Mouse (Mus musculus): ENCODE data around the gene Gm5483. TPM values are rescaled to one million over a fixed set of nuclear protein-coding genes. Genes with fewer than 3 reads are reported as not detected.
"Not testable (repeated sequence)": the region's sequence is repeated elsewhere in the genome, so short reads cannot be mapped to it uniquely, and the experiment has no call there.

Gene Gm5483
- 0.81 TPM in 1 of 2 replicates, not detected in the other for polyA plus RNA-seq (2015; fragmentation: Nextera tagmentation; extraction: Ambion mirVana)

DNA sequence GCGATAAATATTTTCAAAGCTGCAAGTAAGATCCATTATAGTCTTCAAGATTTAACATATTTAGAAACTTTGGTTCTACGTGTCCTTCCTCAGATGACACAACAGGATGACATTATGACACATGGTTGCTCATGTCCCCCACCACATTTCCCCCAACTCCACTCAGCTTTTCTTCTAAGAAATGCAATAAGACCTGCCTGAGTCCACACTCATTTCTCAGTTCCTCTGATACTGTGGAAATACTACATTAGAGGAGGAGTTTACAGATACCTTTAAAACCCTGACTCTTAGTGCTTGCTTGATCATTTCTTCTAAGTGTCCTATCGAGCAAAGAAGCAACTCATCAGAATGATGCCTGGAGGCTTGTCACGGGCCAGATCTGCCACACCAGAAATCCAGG is at the start of gene Gm5483:
TSS of gene Gm5483 (plus strand) at position 301 of the 400 bp plus-strand sequence.
- H3K4me3 ChIP-seq; H3K9ac ChIP-seq; H3K9me3 ChIP-seq; H3K4me1 ChIP-seq; ATAC-seq (ENCODE audit: low FRiP score, low read depth); H3K4me2 ChIP-seq (replicated peaks); H3K27ac ChIP-seq; H3K36me3 ChIP-seq; H3K27me3 ChIP-seq: not testable (repeated sequence)
- WGBS, result 77% methylated on average over 4 of the region's 4 CpGs

DNA sequence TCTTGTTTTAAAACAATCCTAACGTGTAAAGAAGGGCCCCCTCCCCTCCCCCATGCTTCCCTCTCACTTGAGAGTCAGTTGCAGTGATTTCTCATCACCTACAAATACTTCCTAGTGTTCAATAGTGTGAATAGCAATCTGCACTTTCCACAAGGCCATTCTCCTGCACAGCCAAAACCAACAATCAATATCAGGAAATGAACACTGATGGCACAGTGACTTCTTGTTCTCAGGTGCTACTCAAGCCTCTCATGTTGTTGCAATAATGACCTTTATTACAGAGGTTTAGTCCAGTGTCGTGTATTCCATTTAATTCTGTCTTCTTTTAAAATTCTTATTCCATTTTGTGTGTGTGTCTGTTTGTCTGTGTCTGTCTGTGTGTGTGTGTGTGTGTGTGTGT is 45.8 kb upstream of the Gm5483 start:
- H3K4me3 ChIP-seq, result no peak overlapping the region
- H3K27me3 ChIP-seq, result no peaks in the 10 kb centered on the region
- H3K36me3 ChIP-seq, result no peaks in the 10 kb centered on the region
- H3K27ac ChIP-seq, result no peak overlapping the region
- ATAC-seq (ENCODE audit: low FRiP score, low read depth), result no peak
- WGBS, result 75% methylated on average over 2 of the region's 2 CpGs
- H3K4me1 ChIP-seq, result 0 out of 2 replicates have a peak, but pooled peaks cover 2% of the 10 kb centered on the region
- no peak overlapping the region for H3K9ac ChIP-seq
- no peak overlapping the region for H3K4me2 ChIP-seq (replicated peaks)
- H3K9me3 ChIP-seq, result no peaks in the 10 kb centered on the region

DNA sequence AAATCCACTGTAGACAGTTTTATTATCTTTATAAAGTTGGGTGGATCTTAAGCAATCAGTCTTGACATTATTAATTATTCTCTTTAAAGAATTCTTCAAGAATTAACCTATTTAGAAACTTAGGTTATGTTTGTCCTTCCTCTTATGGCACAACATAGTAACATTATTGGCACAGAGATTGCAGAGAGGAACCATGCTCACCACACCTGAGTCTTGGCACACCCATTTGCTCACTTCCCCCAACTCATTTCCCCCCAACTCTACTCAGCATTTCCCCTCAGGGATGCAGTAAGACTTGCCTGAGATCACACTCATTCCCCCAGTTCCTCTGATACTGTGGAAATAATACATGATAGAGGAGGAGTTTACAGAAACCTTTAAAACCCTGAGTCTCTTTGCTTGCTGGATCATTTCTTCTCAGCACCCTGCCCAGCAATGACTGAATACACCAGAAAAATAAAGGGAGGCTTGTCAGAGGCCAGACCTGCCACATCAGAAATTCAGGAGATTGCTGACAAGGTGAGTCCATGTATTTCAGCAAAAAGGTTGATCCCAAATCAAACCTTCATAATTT is 27.5 kb upstream of the Gm5483 start, which contains the start of gene Stfa2l1:
TSS of gene Stfa2l1 (plus strand) at position 410 of the 574 bp plus-strand sequence.
- H3K9ac ChIP-seq, result no peak within 1 kb of the TSS
- no peak within 1 kb of the TSS for H3K4me3 ChIP-seq
- H3K4me1 ChIP-seq, result no peaks in the 10 kb centered on the region
- no peaks in the 10 kb centered on the region for H3K27me3 ChIP-seq
- no peaks in the 10 kb centered on the region for H3K9me3 ChIP-seq
- H3K36me3 ChIP-seq, result no peaks in the 10 kb centered on the region
- no peak within 1 kb of the TSS for H3K4me2 ChIP-seq (replicated peaks)
- ATAC-seq (ENCODE audit: low FRiP score, low read depth), result no peak
- H3K27ac ChIP-seq, result no peak within 1 kb of the TSS

DNA sequence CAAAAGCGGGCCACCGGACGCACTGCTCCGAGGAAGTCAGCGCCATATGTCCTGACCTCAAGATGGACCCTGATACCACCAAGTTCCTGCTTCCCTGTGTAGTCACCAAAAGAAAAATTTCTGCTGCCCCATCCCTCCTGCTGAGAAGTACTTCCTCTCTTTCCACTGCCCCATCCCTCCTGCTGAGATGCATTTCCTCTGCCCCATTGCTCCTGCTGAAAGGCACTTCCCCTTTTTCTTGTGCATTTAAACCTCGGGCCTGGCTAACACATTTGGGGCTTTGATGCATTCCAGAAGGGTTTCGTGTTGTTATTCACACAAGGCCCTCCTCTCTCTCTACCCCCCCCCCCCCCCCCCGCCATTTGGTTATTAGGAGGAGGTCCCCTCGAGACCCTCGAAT is 16.2 kb upstream of the Gm5483 start:
- not testable (repeated sequence) for H3K36me3 ChIP-seq; H3K27ac ChIP-seq; H3K9ac ChIP-seq; H3K4me2 ChIP-seq (replicated peaks); H3K27me3 ChIP-seq; H3K9me3 ChIP-seq; H3K4me3 ChIP-seq; H3K4me1 ChIP-seq; ATAC-seq (ENCODE audit: low FRiP score, low read depth)
- 85% methylated on average over 9 of the region's 10 CpGs for WGBS

DNA sequence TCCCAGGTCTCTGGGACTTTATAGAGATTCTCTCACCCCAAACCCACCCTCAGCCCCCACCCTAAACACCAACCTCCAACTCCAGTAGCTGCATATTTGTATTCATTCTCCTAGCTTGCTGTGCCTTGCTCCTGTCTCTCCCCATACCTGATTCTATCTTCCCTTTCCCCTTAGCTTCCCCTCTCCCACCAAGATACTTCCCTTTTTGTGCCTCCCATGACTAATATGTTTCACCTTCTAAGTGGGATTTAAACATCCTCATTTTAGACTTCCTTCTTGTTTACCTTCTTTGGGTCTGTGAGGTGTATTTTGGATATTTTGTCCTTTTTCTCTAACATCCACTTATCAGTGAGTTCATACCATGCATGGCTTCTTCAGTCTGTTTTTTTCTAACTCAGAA is 7.9 kb upstream of the Gm5483 start:
- no peaks in the 10 kb centered on the region for H3K4me1 ChIP-seq
- ATAC-seq (ENCODE audit: low FRiP score, low read depth), result no peak
- H3K4me3 ChIP-seq, result no peak overlapping the region
- H3K27ac ChIP-seq, result no peak overlapping the region
- H3K27me3 ChIP-seq, result no peaks in the 10 kb centered on the region
- no peaks in the 10 kb centered on the region for H3K36me3 ChIP-seq
- H3K4me2 ChIP-seq (replicated peaks), result no peak overlapping the region
- H3K9ac ChIP-seq, result no peak overlapping the region
- H3K9me3 ChIP-seq, result peaks cover 4% of the 10 kb centered on the region; the same call in 1 of the 2 replicates

DNA sequence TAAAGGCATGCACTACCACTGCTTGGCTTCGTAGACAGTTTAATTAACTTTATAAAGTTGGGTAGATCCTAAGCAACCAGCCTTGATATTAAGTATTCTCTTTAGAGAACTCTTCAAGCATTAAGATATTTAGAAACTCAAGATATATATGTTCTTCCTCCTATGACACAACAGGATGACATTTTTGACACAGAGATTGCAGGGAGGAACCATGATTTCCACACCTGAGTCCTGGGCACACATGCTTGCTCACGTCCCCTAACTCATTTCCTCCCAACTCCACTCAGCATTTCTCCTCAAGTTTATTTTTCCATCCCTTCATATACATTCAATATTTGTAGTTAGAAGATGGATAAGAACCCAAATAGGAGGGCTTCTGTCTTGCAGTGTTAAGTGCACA is 4.1 kb upstream of the Gm5483 start:
- H3K4me1 ChIP-seq, result no peaks in the 10 kb centered on the region
- peaks cover 1% of the 10 kb centered on the region; the same call in 1 of the 2 replicates for H3K9me3 ChIP-seq
- no peak overlapping the region for H3K9ac ChIP-seq
- no peak for ATAC-seq (ENCODE audit: low FRiP score, low read depth)
- no peak overlapping the region for H3K4me2 ChIP-seq (replicated peaks)
- H3K4me3 ChIP-seq, result no peak overlapping the region
- no peak overlapping the region for H3K27ac ChIP-seq
- H3K36me3 ChIP-seq, result no peaks in the 10 kb centered on the region
- WGBS, result 76% methylated on average over 2 of the region's 2 CpGs
- H3K27me3 ChIP-seq, result no peaks in the 10 kb centered on the region

DNA sequence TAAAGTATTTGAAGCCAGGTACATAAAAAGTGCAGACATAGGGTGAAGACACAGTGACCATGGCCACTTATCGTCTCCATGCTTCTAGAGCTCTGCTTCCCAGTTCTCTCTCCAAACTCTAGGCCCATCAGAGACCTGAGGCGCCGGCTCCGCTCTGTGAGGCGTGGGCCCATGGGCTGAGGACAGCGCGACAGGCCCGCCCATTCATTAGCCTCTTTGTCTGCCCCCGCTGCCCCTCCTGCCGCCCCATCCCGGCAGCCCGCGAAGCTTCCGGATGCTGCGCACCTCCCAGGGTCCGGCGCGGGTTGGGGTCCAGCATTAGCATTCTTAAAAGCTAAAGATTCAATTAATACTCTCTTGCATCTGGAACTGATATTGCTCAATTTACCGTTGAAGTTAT is 15.2 kb downstream of the Gm5483 start:
- Histone ChIP-seq H3K9ac (no peak overlapping the region), H3K4me1 (no peaks in the 10 kb centered on the region), H3K27ac (no peak overlapping the region), H3K4me3 (no peak overlapping the region), H3K9me3 (no peaks in the 10 kb centered on the region), H3K27me3 (no peaks in the 10 kb centered on the region), H3K4me2 (replicated peaks) (no peak overlapping the region), H3K36me3 (no peaks in the 10 kb centered on the region)
- 55% methylated on average over 19 of the region's 19 CpGs for whole genome bisulfite sequencing
- no peak for ATAC-seq (ENCODE audit: low FRiP score, low read depth)

DNA sequence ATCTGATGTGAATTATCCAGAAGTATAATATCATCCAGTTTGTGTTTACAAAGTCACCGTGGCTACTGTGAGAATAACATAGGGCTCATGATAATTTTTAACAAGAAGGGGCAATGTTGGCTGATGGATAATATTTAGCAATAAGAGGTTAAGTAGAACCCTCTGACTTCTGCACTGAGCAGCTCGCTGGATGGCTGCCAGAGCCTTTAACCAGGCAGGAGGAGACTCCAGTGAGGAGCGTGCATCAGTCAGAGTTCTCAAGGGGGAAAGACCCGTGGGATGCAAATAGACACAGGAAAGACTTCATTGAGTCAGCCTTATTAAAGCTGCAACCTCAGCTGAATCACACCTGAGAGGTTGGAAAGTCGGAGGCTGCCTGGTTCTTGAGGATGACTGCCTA is 19.8 kb downstream of the Gm5483 start:
- Histone ChIP-seq H3K27me3 (no peaks in the 10 kb centered on the region), H3K4me3 (no peak overlapping the region), H3K27ac (no peak overlapping the region), H3K36me3 (no peaks in the 10 kb centered on the region), H3K9ac (no peak overlapping the region), H3K4me1 (no peaks in the 10 kb centered on the region), H3K9me3 (no peaks in the 10 kb centered on the region), H3K4me2 (replicated peaks) (no peak overlapping the region)
- WGBS, result 79% methylated on average over 5 of the region's 5 CpGs
- ATAC-seq (ENCODE audit: low FRiP score, low read depth), result no peak

DNA sequence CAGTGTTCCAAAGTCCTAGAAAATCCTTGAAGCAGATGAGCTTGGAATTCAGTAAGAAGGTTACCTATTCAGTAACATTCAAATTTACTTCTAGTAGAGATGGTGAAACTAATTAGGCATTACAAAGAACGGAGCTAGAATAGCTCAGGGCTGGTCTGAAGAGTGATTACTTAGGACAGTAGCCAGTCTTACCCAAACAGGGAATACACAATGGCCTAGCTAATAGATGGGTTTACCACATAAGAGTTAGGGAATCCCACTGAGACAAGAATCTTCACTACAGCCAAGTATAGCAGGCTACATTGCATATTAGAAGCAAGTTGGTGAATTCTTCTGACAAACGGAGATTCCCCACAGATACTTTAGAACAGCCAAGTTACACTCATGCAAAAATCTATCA is 21.7 kb downstream of the Gm5483 start:
- ATAC-seq (ENCODE audit: low FRiP score, low read depth); H3K9me3 ChIP-seq; H3K4me1 ChIP-seq; H3K36me3 ChIP-seq; H3K9ac ChIP-seq; H3K4me2 ChIP-seq (replicated peaks); H3K27me3 ChIP-seq; H3K27ac ChIP-seq; H3K4me3 ChIP-seq: not testable (repeated sequence)
- 37% methylated on average over 2 of the region's 2 CpGs for WGBS

DNA sequence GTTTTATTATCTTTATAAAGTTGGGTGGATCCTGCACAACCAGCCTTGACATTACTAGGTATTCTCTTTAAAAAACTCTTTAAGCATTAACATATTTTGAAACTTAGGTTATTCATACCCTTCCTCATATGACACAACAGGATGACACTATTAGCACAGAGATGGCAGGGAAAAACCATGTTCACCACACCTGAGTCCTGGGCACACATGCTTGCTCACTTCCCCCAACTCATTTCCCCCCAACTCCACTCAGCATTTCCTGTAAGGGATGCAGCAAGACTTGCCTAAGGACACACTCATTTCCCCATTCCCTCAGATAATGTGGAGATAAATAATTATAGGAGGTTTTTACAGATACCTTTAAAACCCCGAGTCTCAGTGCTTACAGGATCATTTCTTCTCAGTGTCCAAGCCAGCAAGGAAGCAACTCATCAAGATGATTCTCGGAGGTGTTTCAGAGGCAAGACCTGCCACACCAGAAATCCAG is 26.0 kb downstream of the Gm5483 start, which contains the start of gene Gm5416:
TSS of gene Gm5416 (plus strand) at position 437 of the 487 bp plus-strand sequence.
- H3K9me3 ChIP-seq, result no peaks in the 10 kb centered on the region
- no peaks in the 10 kb centered on the region for H3K27me3 ChIP-seq
- H3K36me3 ChIP-seq, result no peaks in the 10 kb centered on the region
- ATAC-seq (ENCODE audit: low FRiP score, low read depth), result no peak
- H3K9ac ChIP-seq, result no peak within 1 kb of the TSS
- WGBS, result 69% methylated on average over 2 of the region's 2 CpGs
- H3K4me2 ChIP-seq (replicated peaks), result no peak within 1 kb of the TSS
- no peak within 1 kb of the TSS for H3K27ac ChIP-seq
- no peaks in the 10 kb centered on the region for H3K4me1 ChIP-seq
- H3K4me3 ChIP-seq, result no peak within 1 kb of the TSS

DNA sequence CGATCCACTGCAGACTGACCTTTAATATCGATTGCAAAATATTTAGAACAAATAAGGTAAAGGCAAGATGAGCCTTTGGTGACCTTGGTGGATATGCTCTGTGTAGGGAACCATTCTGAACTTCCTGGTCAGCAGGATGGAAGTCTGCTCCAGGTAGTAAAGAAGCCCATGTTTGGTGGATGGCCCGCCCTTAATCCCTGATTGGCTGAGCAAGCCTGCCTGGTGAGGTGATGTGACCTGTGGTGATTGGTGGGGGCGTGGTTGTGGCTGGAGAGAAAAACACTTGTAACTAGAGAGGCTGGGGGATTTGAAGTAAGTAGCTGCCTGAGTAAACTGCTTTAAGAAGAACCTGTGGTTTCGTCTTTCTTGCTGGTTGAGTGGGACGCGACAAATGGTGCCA is 37.2 kb downstream of the Gm5483 start, which contains the start of gene 2010005H15Rik:
TSS of gene 2010005H15Rik (plus strand) at position 301 of the 400 bp plus-strand sequence.
- not testable (repeated sequence) for ATAC-seq (ENCODE audit: low FRiP score, low read depth); H3K9ac ChIP-seq; H3K27me3 ChIP-seq; H3K9me3 ChIP-seq; H3K36me3 ChIP-seq; H3K4me1 ChIP-seq; H3K4me2 ChIP-seq (replicated peaks); H3K27ac ChIP-seq; H3K4me3 ChIP-seq
- 94% methylated on average over 7 of the region's 7 CpGs for WGBS
